Mouse (Mus musculus): Measurements from ENCODE around the gene Tbl1xr1. TPM values are rescaled to one million over a fixed set of nuclear protein-coding genes. Genes with fewer than 3 reads are reported as not detected.

Gene Tbl1xr1
- 100 to 1,000 TPM; 128 to 139 TPM for total RNA-seq (2021)

GRCm38 (mm10) chr3:22076561-22076935, at the start of gene Tbl1xr1:
Gene Tbl1xr1, plus strand, starts transcription at chr3:22076652.
- peak; percentile 92 to 93 for DNase-seq (ENCODE audit: low spot score in 2 of 2)
- intact Hi-C loops (cut with DNase I), result loop anchor here (1.0 to 5.0 kb wide), 9 partner anchors 66 to 1419 kb away; no protein-coding TSS in a partner anchor

GRCm38 (mm10) chr3:22038004-22038403, 38.4 kb upstream of the Tbl1xr1 start:
- DNase-seq (ENCODE audit: low spot score in 2 of 2), result no peak
- intact Hi-C loops (cut with DNase I), result no loop called here

- intact Hi-C loops (cut with DNase I), result no loop called here
These were observed 37.2 kb upstream of the Tbl1xr1 start for GRCm38 (mm10) chr3:22039036-22039795.

GRCm38 (mm10) chr3:22040627-22041026, 35.8 kb upstream of the Tbl1xr1 start:
- DNase-seq (ENCODE audit: low spot score in 2 of 2), result no peak
- intact Hi-C loops (cut with DNase I), result no loop called here

More at GRCm38 (mm10) chr3:22039036-22039795, 37.2 kb upstream of the Tbl1xr1 start:
- no peak for DNase-seq (ENCODE audit: low spot score in 2 of 2)

GRCm38 (mm10) chr3:22047203-22047602, 29.2 kb upstream of the Tbl1xr1 start:
- intact Hi-C loops (cut with DNase I), result no loop called here
- no peak for DNase-seq (ENCODE audit: low spot score in 2 of 2)

GRCm38 (mm10) chr3:22056664-22057328, 19.7 kb upstream of the Tbl1xr1 start:
- no peak for DNase-seq (ENCODE audit: low spot score in 2 of 2)
- intact Hi-C loops (cut with DNase I), result no loop called here

- intact Hi-C loops (cut with DNase I), result no loop called here
- peak in 1 of 2 experiments; percentile 43 for DNase-seq (ENCODE audit: low spot score in 2 of 2)
These were observed 18.1 kb upstream of the Tbl1xr1 start for GRCm38 (mm10) chr3:22058206-22058804.

- intact Hi-C loops (cut with DNase I), result no loop called here
These were observed 15.3 kb upstream of the Tbl1xr1 start for GRCm38 (mm10) chr3:22061163-22061562.

GRCm38 (mm10) chr3:22068621-22069020, 7.8 kb upstream of the Tbl1xr1 start:
- DNase-seq (ENCODE audit: low spot score in 2 of 2), result no peak
- intact Hi-C loops (cut with DNase I), result no loop called here

More at GRCm38 (mm10) chr3:22061163-22061562, 15.3 kb upstream of the Tbl1xr1 start:
- DNase-seq (ENCODE audit: low spot score in 2 of 2), result no peak

GRCm38 (mm10) chr3:22073916-22074315, 2.5 kb upstream of the Tbl1xr1 start:
- DNase-seq (ENCODE audit: low spot score in 2 of 2), result no peak
- intact Hi-C loops (cut with DNase I), result no loop called here

GRCm38 (mm10) chr3:22074591-22075294, 1.7 kb upstream of the Tbl1xr1 start:
- intact Hi-C loops (cut with DNase I), result loop anchor here (5.0 kb wide), 6 partner anchors 68 to 1417 kb away; no protein-coding TSS in a partner anchor

GRCm38 (mm10) chr3:22075517-22075886, 950 bp upstream of the Tbl1xr1 start:
- DNase-seq (ENCODE audit: low spot score in 2 of 2), result no peak
- intact Hi-C loops (cut with DNase I), result loop anchor here (5.0 kb wide), 6 partner anchors 67 to 1418 kb away; no protein-coding TSS in a partner anchor

More at GRCm38 (mm10) chr3:22074591-22075294, 1.7 kb upstream of the Tbl1xr1 start:
- no peak for DNase-seq (ENCODE audit: low spot score in 2 of 2)

GRCm38 (mm10) chr3:22075887-22076560, 428 bp upstream of the Tbl1xr1 start:
- intact Hi-C loops (cut with DNase I), result loop anchor here (1.0 to 5.0 kb wide), 9 partner anchors 66 to 1419 kb away; no protein-coding TSS in a partner anchor
- peak; percentile 88 to 90 for DNase-seq (ENCODE audit: low spot score in 2 of 2)

GRCm38 (mm10) chr3:22076936-22077656, 644 bp downstream of the Tbl1xr1 start:
- peak; percentile 35 to 51 for DNase-seq (ENCODE audit: low spot score in 2 of 2)

GRCm38 (mm10) chr3:22077657-22078475, 1.4 kb downstream of the Tbl1xr1 start:
- peak; percentile 24 to 38 for DNase-seq (ENCODE audit: low spot score in 2 of 2)

More at GRCm38 (mm10) chr3:22076936-22077656, 644 bp downstream of the Tbl1xr1 start:
- intact Hi-C loops (cut with DNase I), result loop anchor here (1.0 to 5.0 kb wide), 9 partner anchors 65 to 1420 kb away; no protein-coding TSS in a partner anchor

GRCm38 (mm10) chr3:22078529-22078928, 2.1 kb downstream of the Tbl1xr1 start:
- DNase-seq (ENCODE audit: low spot score in 2 of 2), result no peak
- intact Hi-C loops (cut with DNase I), result loop anchor here (5.0 kb wide), 6 partner anchors 64 to 1421 kb away; no protein-coding TSS in a partner anchor

More at GRCm38 (mm10) chr3:22077657-22078475, 1.4 kb downstream of the Tbl1xr1 start:
- intact Hi-C loops (cut with DNase I), result loop anchor here (2.0 to 5.0 kb wide), 7 partner anchors 64 to 1421 kb away; no protein-coding TSS in a partner anchor

- intact Hi-C loops (cut with DNase I), result no loop called here
- DNase-seq (ENCODE audit: low spot score in 2 of 2), result no peak
These were observed 5.4 kb downstream of the Tbl1xr1 start for GRCm38 (mm10) chr3:22081869-22082268.

All from left cerebral cortex, postnatal 25 days (tissue).